Mouse (Mus musculus): Measurements from ENCODE around the gene Egf.

DNA sequence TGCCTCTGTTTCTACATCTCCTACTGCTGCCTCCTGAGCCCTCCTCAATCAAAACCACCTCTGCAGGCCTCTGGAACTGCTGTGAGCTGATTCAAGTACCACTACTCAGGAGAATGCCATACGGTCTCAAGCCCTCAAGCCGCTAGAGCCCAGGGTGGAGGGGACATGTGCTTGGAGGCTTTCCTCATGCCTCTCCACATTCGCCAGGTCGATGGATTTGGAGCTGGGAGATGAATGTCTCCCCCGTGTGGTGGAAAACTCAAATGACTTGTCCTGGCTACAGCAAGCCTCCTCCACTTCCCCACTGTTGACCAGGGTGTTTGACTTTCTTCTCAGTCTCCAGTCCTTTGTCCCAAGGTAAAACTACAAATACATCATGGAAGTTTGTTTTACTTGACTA lies 47.0 kb downstream of the Egf start:
- TF ChIP-seq CHD2 (IDR thresholded peaks at IDR 0.05; ENCODE audit: low read depth, low read length) (no peak), HCFC1 (IDR thresholded peaks at IDR 0.05; ENCODE audit: borderline replicate concordance, insufficient read depth, low read length) (no peak), ZC3H11A (IDR thresholded peaks at IDR 0.05; ENCODE audit: borderline replicate concordance, low read depth, low read length) (peak; percentile 53; the same call in 1 of the 2 replicates)

Data from ES-E14 (cell line).